Mouse (Mus musculus) heart, embryonic 11.5 days (tissue): ENCODE measurements around the gene Sv2c. TPM values are rescaled to one million over a fixed set of nuclear protein-coding genes. Genes with fewer than 3 reads are reported as not detected.

Source experiments
- ATAC-seq: fragments of 200-750 bp; cut with Nextera tagmentation; replicated peaks from 2 replicates; pipeline ENCODE4 v1.8.0; 2017; ENCODE audit warnings: moderate library complexity; ENCODE audit not compliant: insufficient number of reproducible peaks, low FRiP score, low TSS enrichment
- H3K27ac ChIP-seq: fragments of 300-500 bp; sonication (generic); 2 replicates; pipeline ENCODE4 v1.5.1; 2014; ENCODE audit warnings: mild to moderate bottlenecking, low read depth, low read length
- H3K27me3 ChIP-seq: fragments of 300-500 bp; sonication (generic); 2 replicates; pipeline ENCODE4 v1.6.1; 2014; ENCODE audit warnings: mild to moderate bottlenecking, low read length, mixed read lengths; ENCODE audit not compliant: control insufficient read depth, insufficient read depth
- H3K36me3 ChIP-seq: fragments of 300-500 bp; sonication (generic); 2 replicates; pipeline ENCODE4 v1.6.1; 2014; ENCODE audit warnings: mild to moderate bottlenecking, low read length, moderate library complexity, mixed read lengths; ENCODE audit not compliant: control insufficient read depth, insufficient read depth
- H3K4me1 ChIP-seq: fragments of 300-500 bp; sonication (generic); 2 replicates; pipeline ENCODE4 v1.6.1; 2014; ENCODE audit warnings: low read length; ENCODE audit not compliant: control insufficient read depth, insufficient read depth
- H3K4me2 ChIP-seq: fragments of 300-500 bp; sonication (generic); 2 replicates; pipeline ENCODE4 v1.6.1; 2014; ENCODE audit warnings: mild to moderate bottlenecking, moderate library complexity
- H3K4me3 ChIP-seq: fragments of 300-500 bp; sonication (generic); 2 replicates; pipeline ENCODE4 v1.5.1; 2014; ENCODE audit warnings: low read depth, low read length
- H3K9ac ChIP-seq: fragments of 300-500 bp; sonication (generic); 2 replicates; pipeline ENCODE4 v1.6.1; 2014; ENCODE audit warnings: mild to moderate bottlenecking, low read depth, low read length, moderate library complexity
- H3K9me3 ChIP-seq: fragments of 300-500 bp; sonication (generic); replicated peaks from 2 replicates; pipeline ENCODE4 v1.6.1; 2016; ENCODE audit warnings: low read length; ENCODE audit not compliant: control insufficient read depth
- WGBS: fragments of 180-500 bp; shearing (Covaris S2); extraction: QIAGEN DNeasy Blood & Tissue Kit; methylation state at CpG from one replicate; pipeline ENCODE4 v1.1.7; 2014; ENCODE audit not compliant: insufficient replicate concordance; 5-methylcytosine and 5-hydroxymethylcytosine counted together
- polyA plus RNA-seq: library from polyadenylated mRNA; unstranded; fragments of >200 nt; fragmentation: Nextera tagmentation; extraction: Ambion mirVana; gene quantifications from 2 replicates; pipeline ENCODE4 v1.2.1, GENCODE M21; 2014

The Sv2c gene
- polyA plus RNA-seq, 1 experiment from 2014 or later = 0.69 TPM

- Histone ChIP-seq H3K9me3 (no peaks in the 10 kb centered on the region), H3K27me3 (no peaks in the 10 kb centered on the region), H3K4me3 (no peak overlapping the region), H3K9ac (no peak overlapping the region), H3K36me3 (no peaks in the 10 kb centered on the region), H3K4me2 (no peak overlapping the region), H3K27ac (no peak overlapping the region), H3K4me1 (no peaks in the 10 kb centered on the region)
- 66% methylated on average over 9 of the region's 9 CpGs for WGBS
- no peak for ATAC-seq
Measured at GRCm38 (mm10) chr13:95910270-95910669, 222.1 kb downstream of the Sv2c start.

GRCm38 (mm10) chr13:95909244-95909643 lies 223.1 kb downstream of the Sv2c start:
- Histone ChIP-seq H3K27me3 (no peaks in the 10 kb centered on the region), H3K4me1 (no peaks in the 10 kb centered on the region), H3K36me3 (no peaks in the 10 kb centered on the region), H3K27ac (no peak overlapping the region), H3K4me3 (no peak overlapping the region), H3K4me2 (no peak overlapping the region), H3K9ac (no peak overlapping the region), H3K9me3 (no peaks in the 10 kb centered on the region)
- 76% methylated on average over 2 of the region's 2 CpGs for WGBS
- no peak for ATAC-seq

Other genes starting within 250 kb of the Sv2c start
- gene Iqgap2, start 240.7 kb downstream of the Sv2c start, polyA plus RNA-seq = 8.5 and 9.0 TPM in 2 replicates
- gene Gm20075, start 51.2 kb downstream of the Sv2c start, polyA plus RNA-seq = 30.8 and 31.3 TPM in 2 replicates
- gene Gm17190, start 50.5 kb downstream of the Sv2c start, polyA plus RNA-seq = not detected in 2 replicates